Mouse (Mus musculus) stomach, embryonic 16.5 days (tissue): ENCODE data around the gene Emc9. TPM values are rescaled to one million over a fixed set of nuclear protein-coding genes. Genes with fewer than 3 reads are reported as not detected.

Source experiments
- ATAC-seq: fragments of 200-750 bp; cut with Nextera tagmentation; 2 replicates; pipeline ENCODE4 v1.8.0; 2017; ENCODE audit warnings: moderate number of reproducible peaks, moderate TSS enrichment; ENCODE audit not compliant: insufficient read depth, low FRiP score
- H3K27ac ChIP-seq: fragments of 300-500 bp; sonication (generic); 2 replicates; pipeline ENCODE4 v1.5.1; 2014; ENCODE audit warnings: low read length
- H3K27me3 ChIP-seq: fragments of 300-500 bp; sonication (generic); 2 replicates; pipeline ENCODE4 v1.6.1; 2014; ENCODE audit warnings: low read length, control low read depth, mixed read lengths; ENCODE audit not compliant: control insufficient read depth, insufficient read depth
- H3K36me3 ChIP-seq: fragments of 300-500 bp; sonication (generic); 2 replicates; pipeline ENCODE4 v1.6.1; 2014; ENCODE audit warnings: low read length; ENCODE audit not compliant: control insufficient read depth, insufficient read depth
- H3K4me1 ChIP-seq: fragments of 300-500 bp; sonication (generic); 2 replicates; pipeline ENCODE4 v1.6.1; 2014; ENCODE audit warnings: low read length, control low read depth, mixed read lengths; ENCODE audit not compliant: control insufficient read depth, insufficient read depth
- H3K4me2 ChIP-seq: fragments of 300-500 bp; sonication (generic); 2 replicates; pipeline ENCODE4 v1.6.1; 2014; ENCODE audit warnings: low read depth, low read length, mixed read lengths
- H3K4me3 ChIP-seq: fragments of 300-500 bp; sonication (generic); replicated peaks from 2 replicates; pipeline ENCODE4 v1.5.1; 2014; ENCODE audit warnings: mild to moderate bottlenecking, low read length
- H3K9ac ChIP-seq: fragments of 300-500 bp; sonication (generic); 2 replicates; pipeline ENCODE4 v1.6.1; 2014; ENCODE audit warnings: low read length
- H3K9me3 ChIP-seq: fragments of 300-500 bp; sonication (generic); replicated peaks from 2 replicates; pipeline ENCODE4 v1.6.1; 2016; ENCODE audit warnings: low read length, control low read depth; ENCODE audit not compliant: control insufficient read depth
- WGBS: fragments of 180-500 bp; shearing (Covaris S2); extraction: QIAGEN DNeasy Blood & Tissue Kit; methylation state at CpG from one replicate; pipeline ENCODE4 v1.1.7; 2014; 5-methylcytosine and 5-hydroxymethylcytosine counted together
- polyA plus RNA-seq: library from polyadenylated mRNA; unstranded; fragments of >200 nt; fragmentation: Nextera tagmentation; extraction: Ambion mirVana; gene quantifications from 2 replicates; pipeline ENCODE4 v1.2.1, GENCODE M21; 2015

The Emc9 gene
- polyA plus RNA-seq, 1 experiment from 2014 or later = 11.5 TPM

GRCm38 (mm10) chr14:55540787-55541321 lies 44.2 kb downstream of the Emc9 start:
- Histone ChIP-seq H3K9me3 (no peaks in the 10 kb centered on the region), H3K4me2 (peak overlapping the region; percentile 53), H3K4me1 (peaks cover 14% of the 10 kb centered on the region), H3K36me3 (no peaks in the 10 kb centered on the region; the same call in 1 of the 2 replicates), H3K4me3 (peak overlapping the region; percentile 56), H3K27ac (peak overlapping the region; percentile 91), H3K9ac (peak overlapping the region; percentile 76), H3K27me3 (no peaks in the 10 kb centered on the region)
- WGBS = 1% methylated on average over 10 of the region's 10 CpGs
- peak; percentile 63 for ATAC-seq

GRCm38 (mm10) chr14:55540067-55540786 lies 44.9 kb downstream of the Emc9 start, which contains the start of gene Pck2:
Pck2 (plus strand) TSS chr14:55540266.
- peak within 1 kb of the TSS; percentile 91 for H3K27ac ChIP-seq
- H3K9ac ChIP-seq = peak within 1 kb of the TSS; percentile 76
- peaks cover 14% of the 10 kb centered on the region for H3K4me1 ChIP-seq
- H3K4me3 ChIP-seq = peak within 1 kb of the TSS; percentile 56
- no peaks in the 10 kb centered on the region for H3K27me3 ChIP-seq
- ATAC-seq = peak; percentile 95
- H3K4me2 ChIP-seq = peak within 1 kb of the TSS; percentile 53
- under 1% methylated on average over 32 of the region's 32 CpGs for WGBS
- H3K9me3 ChIP-seq = no peaks in the 10 kb centered on the region
- H3K36me3 ChIP-seq = no peaks in the 10 kb centered on the region; the same call in 1 of the 2 replicates

GRCm38 (mm10) chr14:55536116-55536745 lies 48.9 kb downstream of the Emc9 start:
- WGBS = 41% methylated on average over 6 of the region's 6 CpGs
- Histone ChIP-seq H3K4me3 (no peak overlapping the region), H3K9me3 (no peaks in the 10 kb centered on the region), H3K4me1 (peaks cover 9% of the 10 kb centered on the region), H3K36me3 (no peaks in the 10 kb centered on the region), H3K27ac (no peak overlapping the region), H3K9ac (no peak overlapping the region), H3K27me3 (no peaks in the 10 kb centered on the region), H3K4me2 (no peak overlapping the region)
- ATAC-seq = no peak

Other genes starting within 250 kb of the Emc9 start
- gene Dhrs4, start 106.5 kb downstream of the Emc9 start, polyA plus RNA-seq = 108 and 109 TPM in 2 replicates
- gene Carmil3, start 94.7 kb downstream of the Emc9 start, polyA plus RNA-seq = 1.8 and 1.9 TPM in 2 replicates
- gene Cpne6, start 74.9 kb downstream of the Emc9 start, polyA plus RNA-seq = 0.25 and 0.31 TPM in 2 replicates
- gene Nrl, start 60.3 kb downstream of the Emc9 start, polyA plus RNA-seq = not detected in 2 replicates
- gene Pck2, start 45.0 kb downstream of the Emc9 start, polyA plus RNA-seq = 50.1 and 54.5 TPM in 2 replicates
- 76.7 and 77.6 TPM in 2 replicates for gene Dcaf11, start 25.3 kb downstream of the Emc9 start, polyA plus RNA-seq
- 0.89 and 1.2 TPM in 2 replicates for gene A730061H03Rik, start 24.9 kb downstream of the Emc9 start, polyA plus RNA-seq
- gene Fitm1, start 9.7 kb downstream of the Emc9 start, polyA plus RNA-seq = 0.64 and 8.1 TPM in 2 replicates
- 149 and 162 TPM in 2 replicates for gene Psme1, start 7.2 kb downstream of the Emc9 start, polyA plus RNA-seq
- 203 and 283 TPM in 2 replicates for gene Psme2, start 5.8 kb upstream of the Emc9 start, polyA plus RNA-seq
- gene Rnf31, start 6.4 kb upstream of the Emc9 start, polyA plus RNA-seq = 18.1 and 19.1 TPM in 2 replicates
- gene Irf9, start 18.3 kb upstream of the Emc9 start, polyA plus RNA-seq = 10.7 and 12.4 TPM in 2 replicates
- 10.9 and 13.8 TPM in 2 replicates for gene Rec8, start 32.7 kb upstream of the Emc9 start, polyA plus RNA-seq
- gene Ipo4, start 50.7 kb upstream of the Emc9 start, polyA plus RNA-seq = 86.3 and 114 TPM in 2 replicates
- gene Gm49378, start 52.6 kb upstream of the Emc9 start, polyA plus RNA-seq = 2.0 and 2.5 TPM in 2 replicates
- gene Tm9sf1, start 58.5 kb upstream of the Emc9 start, polyA plus RNA-seq = 116 and 123 TPM in 2 replicates
- 0.50 and 1.1 TPM in 2 replicates for gene Tssk4, start 64.9 kb upstream of the Emc9 start, polyA plus RNA-seq
- 54.4 and 55.8 TPM in 2 replicates for gene Mdp1, start 75.2 kb upstream of the Emc9 start, polyA plus RNA-seq
- 58.0 and 63.4 TPM in 2 replicates for gene Gmpr2, start 86.6 kb upstream of the Emc9 start, polyA plus RNA-seq
- 462 and 484 TPM in 2 replicates for gene Nedd8, start 86.8 kb upstream of the Emc9 start, polyA plus RNA-seq
- 34.4 and 36.3 TPM in 2 replicates for gene Tinf2, start 96.5 kb upstream of the Emc9 start, polyA plus RNA-seq
- gene Tgm1, start 128.6 kb upstream of the Emc9 start, polyA plus RNA-seq = 53.1 and 72.9 TPM in 2 replicates
- 36.3 and 37.1 TPM in 2 replicates for gene Rabggta, start 137.0 kb upstream of the Emc9 start, polyA plus RNA-seq
- gene Dhrs1, start 160.4 kb upstream of the Emc9 start, polyA plus RNA-seq = 107 and 125 TPM in 2 replicates
- gene Nop9, start 160.4 kb upstream of the Emc9 start, polyA plus RNA-seq = 23.8 and 28.4 TPM in 2 replicates
- 14.8 and 15.1 TPM in 2 replicates for gene Cideb, start 173.2 kb upstream of the Emc9 start, polyA plus RNA-seq
- gene Ltb4r2, start 176.1 kb upstream of the Emc9 start, polyA plus RNA-seq = 0.71 and 0.81 TPM in 2 replicates
- 2.4 and 4.8 TPM in 2 replicates for gene Ltb4r1, start 180.7 kb upstream of the Emc9 start, polyA plus RNA-seq
- gene Adcy4, start 198.8 kb upstream of the Emc9 start, polyA plus RNA-seq = 7.7 and 8.2 TPM in 2 replicates
- 32.7 and 34.4 TPM in 2 replicates for gene Ripk3, start 203.6 kb upstream of the Emc9 start, polyA plus RNA-seq
- gene Nfatc4, start 237.8 kb upstream of the Emc9 start, polyA plus RNA-seq = 32.9 and 33.9 TPM in 2 replicates